Comparison of ENCODE assay signal across 8 mouse cellular contexts in genomic region chr11:78245627-78246317, GRCm38 (mm10). TPM values are rescaled to one million over a fixed set of nuclear protein-coding genes. Genes with fewer than 3 reads are reported as not detected.
DNase-seq lines count a peak whose midpoint lies in the region; ATAC-seq and TF ChIP-seq lines count a peak whose summit lies in the region.

Sdf2 (plus strand) TSS chr11:78245746.
Supt6 (minus strand) TSS chr11:78245987.

- TF ChIP-seq POLR2A in liver, adult 2 months (IDR thresholded peaks at IDR 0.05; ENCODE audit: extremely low read depth, insufficient read depth, low read length), result peak; percentile 71; the same call in 1 of the 2 replicates
- peak; percentile 98 for TF ChIP-seq POLR2A in myocyte (IDR thresholded peaks at IDR 0.05; ENCODE audit: insufficient read length, low read depth)

- H3K4me2 ChIP-seq in heart, embryonic 11.5 days, result peak within 1 kb of the TSS; percentile 86
- H3K4me2 ChIP-seq in kidney, embryonic 16.5 days (replicated peaks; ENCODE audit: low read depth, low read length), result peak within 1 kb of the TSS; percentile 76
- H3K4me2 ChIP-seq in myocyte (ENCODE audit: low read depth), result peak within 1 kb of the TSS; percentile 85

- peak within 1 kb of the TSS; percentile 72 for H3ac ChIP-seq in myocyte (ENCODE audit: control insufficient read depth, insufficient read length)

- H3K4me3 ChIP-seq in heart, embryonic 11.5 days (ENCODE audit: low read depth, low read length), result peak within 1 kb of the TSS; percentile 85
- peak within 1 kb of the TSS; percentile 75 for H3K4me3 ChIP-seq in kidney, embryonic 16.5 days (ENCODE audit: low read length)
- peak within 1 kb of the TSS; percentile 88 for H3K4me3 ChIP-seq in liver, adult 2 months (ENCODE audit: insufficient read depth, low read depth, low read length)
- peak within 1 kb of the TSS; percentile 97 for H3K4me3 ChIP-seq in myocyte

- peak; percentile 90 for ATAC-seq in erythroblast, adult 5-6 weeks (replicated peaks; ENCODE audit: low FRiP score, poor library complexity, severe bottlenecking)
- ATAC-seq in heart, embryonic 11.5 days (replicated peaks; ENCODE audit: insufficient number of reproducible peaks, low FRiP score, low TSS enrichment), result peak; percentile 92
- ATAC-seq in kidney, embryonic 16.5 days (ENCODE audit: low FRiP score, low TSS enrichment), result peak; percentile 96

- peaks cover 14% of the 10 kb centered on the region for H3K4me1 ChIP-seq in heart, embryonic 11.5 days (ENCODE audit: control insufficient read depth, insufficient read depth, low read length)
- H3K4me1 ChIP-seq in kidney, embryonic 16.5 days (ENCODE audit: insufficient read depth, low read length), result peaks cover 22% of the 10 kb centered on the region
- peaks cover 14% of the 10 kb centered on the region for H3K4me1 ChIP-seq in liver, adult 2 months (ENCODE audit: control insufficient read depth, insufficient read depth, low read length)

- 0 out of 2 replicates have a peak, but pooled peaks have one; percentile 2 for TF ChIP-seq CTCF in liver, adult 2 months (IDR thresholded peaks at IDR 0.05; ENCODE audit: low read depth, low read length)

- under 1% methylated on average over 50 of the region's 50 CpGs for WGBS in heart, embryonic 11.5 days (ENCODE audit: insufficient replicate concordance)
- WGBS in kidney, embryonic 16.5 days, result under 1% methylated on average over 50 of the region's 50 CpGs
- WGBS in liver, adult 2 months, result under 1% methylated on average over 50 of the region's 50 CpGs

- peaks cover 30% of the 10 kb centered on the region for H3K79me2 ChIP-seq in liver, adult 2 months (ENCODE audit: control insufficient read depth, insufficient read depth, low read length)
- peaks cover 90% of the 10 kb centered on the region for H3K79me2 ChIP-seq in myocyte (ENCODE audit: control insufficient read depth, insufficient read depth)

- H3K9ac ChIP-seq in heart, embryonic 11.5 days (ENCODE audit: low read depth, low read length), result peak within 1 kb of the TSS; percentile 95
- H3K9ac ChIP-seq in kidney, embryonic 16.5 days (replicated peaks; ENCODE audit: low read length), result peak within 1 kb of the TSS; percentile 88
- H3K9ac ChIP-seq in liver, adult 2 months (ENCODE audit: low read depth, low read length), result peak within 1 kb of the TSS; percentile 85

- H3K36me3 ChIP-seq in heart, embryonic 11.5 days (ENCODE audit: control insufficient read depth, insufficient read depth, low read length), result no peaks in the 10 kb centered on the region
- H3K36me3 ChIP-seq in kidney, embryonic 16.5 days (ENCODE audit: insufficient read depth, low read length), result peaks cover under 1% of the 10 kb centered on the region
- peaks cover 1% of the 10 kb centered on the region; the same call in 1 of the 2 replicates for H3K36me3 ChIP-seq in liver, adult 2 months (ENCODE audit: control insufficient read depth, insufficient read depth, low read length)
- H3K36me3 ChIP-seq in myocyte (ENCODE audit: control insufficient read depth, insufficient read depth), result no peaks in the 10 kb centered on the region
- no peaks in the 10 kb centered on the region; the same call in 1 of the 2 replicates for H3K36me3 ChIP-seq in splenic B cell, adult 2 months (ENCODE audit: control insufficient read depth, insufficient read depth, low read length, poor library complexity, severe bottlenecking)

- no peaks in the 10 kb centered on the region for H3K27me3 ChIP-seq in heart, embryonic 11.5 days (ENCODE audit: control insufficient read depth, insufficient read depth, low read length)
- H3K27me3 ChIP-seq in kidney, embryonic 16.5 days (ENCODE audit: insufficient read depth, low read length), result no peaks in the 10 kb centered on the region
- no peaks in the 10 kb centered on the region for H3K27me3 ChIP-seq in liver, adult 2 months (ENCODE audit: control insufficient read depth, insufficient read depth, low read length)
- no peaks in the 10 kb centered on the region for H3K27me3 ChIP-seq in myocyte (ENCODE audit: control insufficient read depth, insufficient read depth, insufficient read length)
- no peaks in the 10 kb centered on the region for H3K27me3 ChIP-seq in splenic B cell, adult 2 months (ENCODE audit: control insufficient read depth, insufficient read depth, low read length, poor library complexity, severe bottlenecking)

- H3K9me3 ChIP-seq in heart, embryonic 11.5 days (replicated peaks; ENCODE audit: control insufficient read depth, low read length), result no peaks in the 10 kb centered on the region
- H3K9me3 ChIP-seq in kidney, embryonic 16.5 days (ENCODE audit: low read length), result no peaks in the 10 kb centered on the region

- peak; percentile 88 to 89 for DNase-seq in B cell, adult 2 months
- DNase-seq in brain, adult 2 months (ENCODE audit: low read depth, low spot score), result peak; percentile 95
- peak; percentile 88 for DNase-seq in liver, adult 2 months (ENCODE audit: extremely low read depth, low read depth, low spot score)
- DNase-seq in splenic B cell, adult 2 months (ENCODE audit: low read depth, low spot score), result peak; percentile 87

- peak within 1 kb of the TSS; percentile 93 for H3K27ac ChIP-seq in heart, embryonic 11.5 days (ENCODE audit: low read depth, low read length)
- H3K27ac ChIP-seq in kidney, embryonic 16.5 days (ENCODE audit: low read length), result peak within 1 kb of the TSS; percentile 97
- H3K27ac ChIP-seq in liver, adult 2 months (replicated peaks; ENCODE audit: insufficient read depth, low read depth, low read length), result peak within 1 kb of the TSS; percentile 95

TF ChIP-seq in myocyte, 11 proteins besides CTCF, POLR2A, EP300 and RAD21:
- TF ChIP-seq USF1 (IDR thresholded peaks at IDR 0.05; ENCODE audit: low read depth) (no peak), POLR2AphosphoS2 (IDR thresholded peaks at IDR 0.05; ENCODE audit: insufficient read length, low read depth) (peak; percentile 97)
TF ChIP-seq in myocyte: peak in this region for 1.

RNA-seq across cellular contexts. Expression of gene Sdf2, which starts in this region (rescaled TPM):
- total RNA-seq in erythroblast, adult 5-6 weeks (2015; ENCODE audit: low replicate concordance), result 18.8 and 19.4 TPM in 2 replicates
- 16.7 and 25.2 TPM in 2 replicates for total RNA-seq in erythroblast, adult 5-6 weeks (2017; ENCODE audit: low replicate concordance)
- polyA plus RNA-seq in heart, embryonic 11.5 days (2014; fragmentation: Nextera tagmentation; extraction: Ambion mirVana), result 50.2 and 55.1 TPM in 2 replicates
- 93.8 and 101 TPM in 2 replicates for polyA plus RNA-seq in kidney, embryonic 16.5 days (2015; fragmentation: Nextera tagmentation; extraction: Ambion mirVana)
- 45.5 and 48.1 TPM in 2 replicates for total RNA-seq in liver, adult 2 months (2014; rRNA removed)
- 63.9 and 70.1 TPM in 2 replicates for polyA plus RNA-seq in liver, adult 2 months (2012; rRNA removed)
- polyA plus RNA-seq in myocyte (2012; fragmentation: generic; extraction: Trizol), result 98.6 TPM

RNA-seq across cellular contexts. Expression of gene Supt6, which starts in this region (rescaled TPM):
- total RNA-seq in erythroblast, adult 5-6 weeks (2015; ENCODE audit: low replicate concordance), result 9.0 and 14.8 TPM in 2 replicates
- total RNA-seq in erythroblast, adult 5-6 weeks (2017; ENCODE audit: low replicate concordance), result 17.5 and 22.7 TPM in 2 replicates
- polyA plus RNA-seq in heart, embryonic 11.5 days (2014; fragmentation: Nextera tagmentation; extraction: Ambion mirVana), result 15.2 and 22.2 TPM in 2 replicates
- 31.5 and 33.5 TPM in 2 replicates for polyA plus RNA-seq in kidney, embryonic 16.5 days (2015; fragmentation: Nextera tagmentation; extraction: Ambion mirVana)
- 11.0 and 13.0 TPM in 2 replicates for total RNA-seq in liver, adult 2 months (2014; rRNA removed)
- polyA plus RNA-seq in liver, adult 2 months (2012; rRNA removed), result 8.0 and 8.9 TPM in 2 replicates
- 42.3 TPM for polyA plus RNA-seq in myocyte (2012; fragmentation: generic; extraction: Trizol)

Comparison
In these comparisons a context has a peak if more than half of its experiments do, and no peak if none do; other contexts are left out.
1. Peak in every context shown above with its lines: DNase-seq, ATAC-seq, H3K4me3 ChIP-seq and H3K27ac ChIP-seq.